Mouse (Mus musculus) cerebellum, postnatal 36 days (tissue): ENCODE results near the gene Rnf169.
"Not testable (repeated sequence)": the region's sequence is repeated elsewhere in the genome, so short reads cannot be mapped to it uniquely, and the experiment has no call there.

ENCODE experiments used
- DNase-seq, 2 experiments: peaks; one replicate each; pipeline ENCODE4 v3.0.0; 2021 to 2022; ENCODE audit warnings: mixed read lengths in 2 of 2

The Rnf169 gene

DNA sequence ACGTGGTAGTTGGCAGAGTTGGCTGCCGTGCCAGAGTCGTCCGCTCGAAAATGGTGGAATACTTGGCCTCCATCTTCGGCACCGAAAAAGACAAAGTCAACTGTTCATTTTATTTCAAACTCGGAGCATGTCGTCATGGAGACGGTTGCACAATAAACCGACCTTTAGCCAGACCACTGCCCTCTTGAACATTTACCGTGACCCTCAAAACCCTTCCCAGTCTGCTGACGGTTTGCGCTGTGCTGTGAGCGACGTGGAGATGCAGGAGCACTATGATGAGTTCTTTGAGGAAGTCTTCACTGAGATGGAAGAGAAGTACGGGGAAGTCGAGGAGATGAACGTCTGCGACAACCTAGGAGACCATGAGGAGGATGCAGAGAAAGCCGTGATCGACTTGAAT, 35.2 kb downstream of the Rnf169 start:
- not testable (repeated sequence) for DNase-seq

DNA sequence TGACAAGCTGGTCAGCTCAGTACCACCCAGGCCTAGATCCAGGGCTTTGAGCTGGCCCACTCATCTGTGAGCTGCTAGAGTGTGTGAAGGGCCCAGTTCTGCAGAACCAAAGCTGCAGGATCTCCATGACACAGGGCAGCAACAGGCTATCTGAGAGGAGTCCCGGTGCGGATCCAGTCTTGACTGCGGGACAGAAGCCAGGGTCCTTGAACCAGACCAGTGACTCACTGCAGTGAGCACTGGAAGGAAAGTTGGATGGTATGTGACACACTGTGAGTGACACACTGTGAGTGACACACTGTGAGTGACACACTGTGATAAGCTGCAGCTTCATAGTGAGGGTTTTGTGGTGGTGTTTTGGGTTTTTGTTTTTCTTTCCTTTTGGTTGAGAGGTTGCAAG, 35.7 kb downstream of the Rnf169 start:
- no peak for DNase-seq

DNA sequence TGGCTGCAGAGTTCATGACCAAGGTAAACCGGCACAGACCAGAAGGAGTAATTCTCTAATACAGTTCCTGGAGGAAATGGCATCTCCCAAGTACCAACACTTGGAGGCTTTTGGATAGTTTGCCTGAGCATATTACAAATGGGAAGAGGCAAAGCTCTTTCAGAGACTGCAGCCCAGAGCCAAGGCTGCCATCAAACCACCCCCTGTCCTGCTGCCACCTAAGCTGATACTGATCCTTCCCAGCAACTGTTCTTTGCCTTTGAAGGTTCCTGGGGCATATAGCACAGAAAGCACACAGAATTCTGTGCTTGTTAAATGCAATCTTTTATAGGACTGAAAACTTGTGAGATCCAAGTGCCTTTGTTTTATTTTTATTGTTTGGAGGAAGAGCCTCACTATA, 39.6 kb downstream of the Rnf169 start:
- no peak for DNase-seq

DNA sequence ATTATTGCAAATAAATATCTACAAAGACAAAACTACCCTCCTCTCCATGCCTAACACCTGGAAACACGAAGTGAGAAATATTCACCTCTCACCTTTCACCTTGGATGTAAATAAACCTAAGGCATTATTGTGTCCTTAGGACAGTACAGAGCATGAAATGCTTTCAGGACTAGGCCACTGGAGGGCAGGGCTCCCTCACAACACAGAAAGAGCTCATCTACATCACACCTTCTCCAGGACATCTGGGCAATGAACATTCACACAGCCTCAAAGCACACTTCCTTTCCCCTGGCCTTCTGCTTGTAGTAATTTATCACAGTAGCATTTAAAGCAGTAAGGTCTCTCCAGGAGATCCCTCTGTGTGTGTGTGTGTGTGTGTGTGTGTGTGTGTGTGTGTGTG, 44.5 kb downstream of the Rnf169 start:
- DNase-seq: peak; percentile 27 to 34

DNA sequence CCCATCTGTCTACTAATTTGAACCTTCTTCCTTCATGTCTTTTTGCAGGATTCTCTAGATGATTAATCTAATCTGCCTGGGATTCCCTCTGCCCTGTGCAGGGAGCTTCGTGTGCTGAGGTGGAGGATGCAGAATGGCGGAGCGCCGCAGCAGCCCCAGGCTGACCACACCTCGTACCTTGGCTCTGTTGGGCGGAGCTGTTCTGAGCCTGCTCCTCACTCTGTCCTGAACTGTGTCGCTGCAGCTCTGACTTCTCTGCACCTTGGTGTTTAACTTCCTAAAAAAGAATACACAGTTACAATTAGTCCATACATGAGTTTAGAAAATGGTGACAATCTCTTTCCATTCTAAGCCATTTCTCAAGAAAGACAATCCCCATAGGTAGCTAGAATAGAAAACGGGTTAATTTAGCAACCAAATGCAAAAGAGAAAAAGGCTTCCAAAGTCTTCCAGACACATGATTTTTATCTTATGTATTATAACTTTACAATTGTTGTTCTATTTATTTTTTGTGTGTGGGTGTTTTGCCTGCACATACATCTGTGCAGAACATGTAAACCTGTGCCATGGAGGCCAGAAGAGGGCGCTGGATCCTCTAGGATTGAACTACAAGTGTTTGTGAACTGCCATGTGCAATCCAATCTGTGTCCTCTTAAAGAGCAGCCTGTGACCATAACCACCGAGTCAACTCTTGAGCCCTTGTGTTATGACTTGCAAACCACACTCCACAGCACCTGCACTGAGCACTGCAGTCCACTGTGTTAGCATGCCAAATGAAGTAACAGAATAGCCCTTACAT, 53.1 kb downstream of the Rnf169 start:
- peak; percentile 77 to 82 for DNase-seq

DNA sequence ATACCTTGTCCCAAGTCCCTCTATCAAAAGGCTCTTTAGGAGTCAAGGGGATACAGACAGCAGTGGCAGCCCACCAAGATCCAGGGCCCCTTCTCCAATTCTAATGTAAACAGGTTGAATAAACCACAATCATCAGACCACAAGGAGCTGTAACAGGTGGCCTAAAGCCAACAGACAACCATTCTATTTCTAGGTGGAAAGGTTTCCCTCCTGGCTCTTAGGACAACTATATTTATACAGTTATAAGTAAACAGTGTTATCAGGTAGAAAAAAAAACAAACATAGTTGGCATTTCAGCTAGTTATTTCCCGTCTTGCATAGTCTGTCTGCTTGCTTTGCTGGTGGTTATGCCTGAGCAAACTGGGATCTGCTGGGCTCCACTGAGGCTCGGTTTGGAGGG, 59.8 kb downstream of the Rnf169 start:
- no peak for DNase-seq

DNA sequence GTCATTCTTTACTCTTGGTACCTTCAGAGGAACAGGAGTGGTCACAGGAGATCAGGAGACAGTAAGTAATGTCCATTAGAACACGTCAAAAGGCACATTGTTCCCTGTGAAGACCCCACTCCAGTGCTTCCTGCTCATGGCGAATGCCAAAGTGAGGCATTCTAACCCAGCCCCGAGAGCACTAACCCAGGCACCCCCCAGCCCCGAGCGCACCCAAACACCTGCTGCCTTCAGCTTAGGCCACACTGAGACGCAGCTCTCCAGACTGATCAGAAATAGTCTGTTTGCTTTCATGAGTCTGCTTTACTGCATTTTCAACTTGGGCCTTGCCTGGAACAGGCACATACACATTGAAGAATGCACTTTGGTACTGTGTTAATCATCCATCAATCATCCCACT, 60.3 kb downstream of the Rnf169 start:
- no peak for DNase-seq

DNA sequence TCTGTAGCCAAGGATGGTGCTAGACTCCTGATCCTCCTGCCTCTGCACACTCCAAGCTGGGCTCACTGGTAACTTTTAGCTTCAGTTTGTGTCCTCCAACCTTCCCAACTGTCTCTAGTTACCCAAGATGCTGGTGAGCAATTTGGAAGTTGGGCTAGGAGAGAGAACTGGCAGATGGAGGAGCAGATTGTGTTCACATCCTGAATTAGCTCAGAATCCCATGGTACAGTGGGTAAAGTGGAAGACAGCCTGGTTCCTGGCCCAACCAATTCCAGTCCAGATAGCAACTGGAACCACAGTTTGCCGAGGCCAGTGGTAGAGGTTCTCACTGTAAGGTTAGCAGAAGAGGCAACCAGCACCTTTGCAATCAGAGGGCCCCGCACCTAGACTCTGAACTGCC, 61.1 kb downstream of the Rnf169 start:
- DNase-seq: no peak

DNA sequence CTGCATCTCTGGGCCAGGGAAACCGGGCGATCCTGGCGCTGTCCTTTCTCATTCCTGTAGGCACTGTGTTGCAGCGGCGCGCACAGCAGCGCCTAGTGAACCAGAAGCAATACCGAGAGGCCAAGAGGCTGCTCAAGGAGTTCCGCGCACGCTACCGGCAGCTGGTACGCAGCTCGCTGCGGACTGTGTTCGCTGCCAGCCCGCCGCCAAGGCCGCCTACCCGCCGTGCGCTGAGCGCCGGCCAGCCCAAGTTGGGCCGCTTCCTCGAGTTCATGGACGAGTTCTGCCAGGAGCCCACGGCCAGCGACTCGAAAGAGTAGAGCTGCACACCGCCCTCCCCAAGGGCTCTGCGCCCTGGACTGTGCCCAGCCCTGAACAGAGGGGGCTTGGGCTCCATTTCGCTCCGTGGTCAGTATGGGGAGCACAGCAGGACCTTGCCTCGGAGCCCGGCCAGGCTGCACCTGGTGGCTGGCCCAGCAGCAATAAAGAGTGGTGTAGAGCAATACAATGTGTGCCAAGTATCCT, 62.9 kb downstream of the Rnf169 start:
- DNase-seq: peak; percentile 56 to 59

DNA sequence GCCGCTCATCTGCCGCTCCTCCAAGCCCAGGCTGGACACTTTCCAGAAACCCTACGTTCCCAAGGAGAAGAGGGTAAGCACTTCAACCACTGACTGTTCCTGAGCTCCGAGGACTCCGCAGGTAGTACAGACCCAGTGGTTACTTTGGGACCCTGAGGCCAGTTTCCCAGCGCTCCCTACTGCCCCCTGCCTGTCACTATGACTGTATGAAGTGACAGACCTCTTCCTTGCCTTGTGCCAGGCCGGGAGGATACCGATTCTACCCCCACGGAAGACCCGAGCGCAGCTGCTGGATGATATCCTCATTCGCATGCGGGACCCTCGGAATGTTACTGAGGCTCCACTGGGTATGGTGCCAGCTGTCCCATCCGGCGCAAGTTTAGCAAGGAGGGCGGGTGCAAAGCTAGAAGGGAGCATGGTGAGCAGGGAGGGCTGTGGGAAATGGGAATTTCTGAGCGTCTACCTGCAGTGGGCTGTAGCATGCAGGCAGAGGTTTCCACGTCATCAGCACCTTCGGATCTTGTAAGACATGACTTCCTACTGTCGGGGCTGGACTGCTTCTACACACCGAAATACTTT, 63.4 kb downstream of the Rnf169 start:
- DNase-seq: peak; percentile 47 to 51

DNA sequence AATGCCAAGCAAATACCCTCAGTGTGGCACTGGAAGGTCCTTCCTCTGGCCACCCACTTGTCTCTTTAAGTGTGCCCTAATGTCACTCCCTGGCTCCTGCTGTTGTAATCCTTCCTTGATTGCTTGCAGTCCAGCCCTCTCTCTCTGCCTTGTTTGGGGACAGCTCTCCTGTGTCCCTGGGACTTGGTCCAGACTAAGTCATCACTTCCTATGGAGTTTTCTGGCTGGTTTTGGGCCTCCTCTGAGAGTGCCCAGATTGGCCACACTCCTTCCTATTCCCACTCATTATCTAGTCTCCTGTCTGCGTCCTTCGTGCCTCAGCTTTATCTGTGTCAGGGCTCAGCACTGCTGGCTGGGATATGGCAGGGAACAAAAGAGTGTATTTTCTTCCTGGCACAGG, 64.7 kb downstream of the Rnf169 start:
- DNase-seq: no peak

DNA sequence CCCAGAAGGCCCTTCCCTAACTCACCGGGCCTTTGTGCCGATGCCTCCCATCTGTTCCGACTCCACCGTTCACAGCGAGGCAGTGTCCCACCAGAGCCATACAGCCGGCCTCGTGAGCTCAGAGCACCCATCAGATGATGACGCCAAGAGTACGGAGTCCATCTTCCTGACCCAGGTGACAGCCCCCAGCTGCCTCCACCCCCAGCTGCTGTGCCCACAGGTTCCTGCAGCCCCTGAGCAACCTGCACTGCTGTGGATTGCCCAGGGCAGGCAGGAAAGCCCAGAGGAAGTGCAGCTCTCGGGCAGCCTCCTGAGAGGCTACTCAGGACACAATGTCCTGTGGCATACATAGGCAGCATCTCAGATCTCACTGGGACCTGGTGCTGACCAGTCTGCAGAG, 65.9 kb downstream of the Rnf169 start:
- DNase-seq: no peak

DNA sequence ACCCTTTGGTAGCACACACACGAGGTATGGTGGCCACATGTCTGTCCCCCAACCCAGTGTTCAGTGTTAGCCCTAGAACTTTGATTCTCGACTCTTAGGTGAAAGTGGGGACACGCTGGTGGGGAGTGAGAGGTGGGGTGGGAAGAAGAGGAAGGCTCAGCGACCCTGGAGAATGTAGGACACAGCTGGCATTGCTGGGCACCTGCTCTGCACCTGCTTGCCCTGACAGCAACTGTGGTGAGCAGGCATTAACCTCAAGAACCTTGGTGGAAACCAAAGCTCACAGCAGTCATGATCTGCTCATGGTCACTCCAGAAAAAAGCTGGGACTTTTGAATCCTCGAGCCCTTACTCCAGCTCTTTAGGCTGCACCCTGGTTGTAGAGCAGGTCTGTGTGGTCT, 69.2 kb downstream of the Rnf169 start:
- no peak for DNase-seq

DNA sequence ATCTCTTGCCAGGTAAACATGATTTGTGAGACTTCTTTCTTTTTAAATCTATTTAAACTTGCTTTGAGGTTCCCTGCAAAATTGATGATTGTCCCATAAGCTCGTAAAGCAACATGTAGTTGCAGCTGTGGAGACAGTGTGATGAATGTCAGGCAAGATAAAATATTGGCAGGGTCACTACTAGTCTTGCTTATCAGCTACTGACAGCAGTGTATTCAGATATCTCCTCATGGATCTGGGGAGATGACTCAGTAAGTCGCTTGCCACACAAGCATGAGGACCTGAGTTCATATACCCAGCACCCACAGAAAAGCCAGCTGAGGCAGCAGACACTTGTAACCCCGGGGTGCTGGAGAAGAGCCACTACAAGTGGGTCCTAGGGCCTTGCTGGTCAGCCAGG, 72.8 kb downstream of the Rnf169 start:
- no peak for DNase-seq

DNA sequence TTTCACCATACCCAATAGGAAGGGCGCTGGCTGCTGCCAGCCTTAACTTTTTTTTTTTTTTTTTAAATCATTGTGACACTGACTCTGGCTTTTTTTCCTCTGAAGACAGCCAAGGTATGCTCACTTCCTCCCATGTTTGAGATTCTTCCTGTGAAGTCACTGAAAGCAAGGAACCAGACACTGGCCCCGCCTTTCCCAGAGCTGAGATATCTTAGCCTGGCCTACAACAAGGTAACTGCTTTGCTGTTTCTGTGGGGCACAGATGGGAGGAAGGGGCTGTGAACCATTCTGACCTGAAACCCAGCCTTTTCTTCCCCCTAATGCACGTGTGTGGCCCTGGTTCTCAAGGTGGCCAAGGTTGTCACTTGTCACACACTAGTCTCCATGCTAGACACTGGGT, 73.9 kb downstream of the Rnf169 start:
- no peak for DNase-seq

DNA sequence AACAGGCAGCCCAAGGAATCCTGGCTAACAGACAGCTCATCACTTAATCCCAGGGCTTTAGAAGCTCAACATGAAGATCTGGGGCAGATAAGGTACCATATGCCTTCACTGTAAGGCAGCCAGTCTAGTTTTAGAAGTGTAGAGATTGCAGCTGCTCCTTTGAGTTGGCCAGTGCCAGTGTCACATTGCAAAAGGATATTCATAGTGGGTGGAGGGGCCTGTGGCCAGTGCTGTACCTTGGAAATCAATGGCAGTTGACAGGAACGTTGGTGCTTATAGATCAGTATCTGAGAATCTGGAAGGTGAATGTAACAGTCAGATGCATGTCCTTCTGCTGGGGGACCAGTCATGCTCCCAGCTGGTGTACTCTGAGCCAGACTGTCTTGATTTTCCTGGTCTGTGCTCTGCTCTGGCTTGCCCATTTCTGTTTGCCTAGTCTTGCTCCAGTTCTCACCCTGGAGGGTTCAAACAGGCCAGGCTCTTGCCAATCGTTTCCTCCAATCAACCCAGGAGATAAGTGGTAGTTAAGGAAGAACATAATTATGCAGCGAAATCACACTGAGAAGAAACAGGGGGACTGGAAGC, 75.7 kb downstream of the Rnf169 start:
- no peak for DNase-seq

DNA sequence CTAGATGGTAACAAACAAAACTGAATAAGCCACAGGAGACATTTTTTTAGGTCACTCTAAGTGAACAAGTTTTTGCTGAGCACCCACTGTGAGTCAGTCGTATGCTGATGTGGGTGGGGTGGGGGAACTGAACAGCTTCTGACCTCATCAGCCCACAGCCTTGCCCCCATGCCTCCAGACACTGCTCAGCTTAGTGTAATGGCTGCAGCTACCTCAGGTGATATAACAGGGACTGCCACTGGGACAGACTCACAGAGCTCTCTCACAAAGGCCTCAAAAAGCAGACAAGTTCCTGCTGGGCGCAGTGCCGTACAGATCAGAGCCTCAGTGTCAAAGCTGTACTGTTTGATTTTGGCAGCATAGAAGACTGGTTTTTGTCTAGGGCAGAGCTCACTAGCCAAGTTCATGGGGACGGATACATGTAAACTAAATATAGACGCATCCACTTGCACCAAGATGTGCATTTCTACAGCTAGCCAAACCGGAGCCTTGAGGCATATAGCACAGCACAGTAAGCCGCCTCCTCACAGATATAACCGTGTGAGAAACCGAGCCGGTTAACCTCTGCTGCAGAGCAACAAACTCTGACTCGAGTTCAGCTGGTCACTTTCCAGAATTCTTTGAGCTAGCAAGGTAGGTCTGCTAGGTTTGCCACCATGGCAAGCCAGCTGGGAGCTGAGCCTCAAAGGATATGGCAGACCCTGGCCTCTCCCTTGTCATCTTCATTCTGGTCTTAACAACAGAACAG, 77.2 kb downstream of the Rnf169 start:
- no peak for DNase-seq

DNA sequence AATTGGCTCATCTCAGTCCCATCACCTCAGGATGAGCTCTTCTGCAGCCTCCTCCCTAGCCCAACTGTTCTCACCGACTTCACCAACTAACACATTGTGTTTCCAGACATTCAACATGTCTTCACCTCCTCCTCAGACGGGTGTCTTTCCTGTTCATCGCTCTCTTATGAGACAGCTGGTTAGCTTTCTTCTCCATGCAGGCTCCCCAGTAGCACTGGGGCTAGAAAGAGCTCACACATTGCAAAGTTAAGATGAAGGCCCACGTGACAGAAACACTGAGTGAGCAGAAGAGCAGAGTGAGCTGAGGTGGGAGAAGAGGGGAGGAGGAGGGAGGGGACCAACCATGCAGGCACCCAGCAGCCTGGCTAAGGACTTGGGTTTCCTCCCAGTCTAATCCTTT, 78.0 kb downstream of the Rnf169 start:
- DNase-seq: no peak

DNA sequence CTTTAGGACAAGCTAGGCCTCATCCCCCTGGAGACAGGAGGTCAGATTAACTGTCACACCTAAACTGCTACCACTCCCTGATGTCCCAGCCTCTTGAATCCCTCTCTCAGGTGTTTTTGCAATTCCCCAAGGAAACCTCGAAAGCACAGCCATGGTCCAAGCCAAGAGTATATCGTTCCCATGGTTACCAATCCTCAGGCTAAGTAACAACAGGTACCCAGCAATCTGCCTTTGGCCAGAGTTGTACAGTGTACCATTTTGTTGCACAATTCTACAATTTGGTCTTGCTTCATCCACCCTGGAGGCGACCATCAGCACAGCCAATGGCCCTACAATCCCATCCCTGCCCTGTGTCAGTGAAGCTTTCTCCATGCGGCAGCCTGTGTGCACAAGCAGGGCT, 83.3 kb downstream of the Rnf169 start:
- DNase-seq: no peak

DNA sequence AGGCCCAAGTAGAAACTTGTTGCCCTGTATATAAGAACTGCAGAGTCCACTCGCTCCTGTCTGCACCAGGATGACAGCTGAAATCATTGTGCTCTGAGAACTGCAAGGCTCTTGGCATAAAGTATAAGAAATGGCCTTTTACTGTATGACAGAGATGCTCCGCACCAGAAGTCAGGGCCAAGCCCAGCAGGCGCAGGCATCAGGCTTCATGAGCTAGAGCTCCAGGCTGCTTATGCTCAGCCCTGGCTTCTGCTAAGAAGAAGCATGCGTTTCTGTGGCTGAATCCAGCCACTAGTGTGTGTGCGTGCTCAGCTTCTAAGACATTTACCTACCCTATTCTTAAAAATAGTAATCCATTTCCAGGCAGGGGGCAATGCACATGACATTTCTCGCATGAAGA, 85.8 kb downstream of the Rnf169 start:
- DNase-seq: no peak

DNA sequence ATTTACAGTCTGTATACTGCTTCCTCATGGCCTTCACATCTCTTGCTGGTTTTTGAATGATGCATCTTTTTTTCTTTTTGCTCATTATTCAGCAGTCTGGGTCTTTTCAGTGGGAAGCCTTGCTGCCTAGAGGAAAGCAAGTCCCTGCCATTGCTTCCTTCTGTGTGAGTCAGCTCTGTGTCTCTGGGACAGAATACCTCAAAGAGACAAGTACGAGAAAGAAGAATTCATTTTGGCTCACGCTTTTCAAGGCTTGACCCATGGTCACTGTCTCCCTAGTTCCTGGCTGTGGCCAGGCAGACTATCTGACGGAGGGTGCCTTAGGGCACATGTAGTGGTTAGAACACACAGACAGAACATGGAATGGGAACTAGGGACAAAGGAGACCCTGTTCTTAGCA, 86.3 kb downstream of the Rnf169 start:
- DNase-seq: no peak

DNA sequence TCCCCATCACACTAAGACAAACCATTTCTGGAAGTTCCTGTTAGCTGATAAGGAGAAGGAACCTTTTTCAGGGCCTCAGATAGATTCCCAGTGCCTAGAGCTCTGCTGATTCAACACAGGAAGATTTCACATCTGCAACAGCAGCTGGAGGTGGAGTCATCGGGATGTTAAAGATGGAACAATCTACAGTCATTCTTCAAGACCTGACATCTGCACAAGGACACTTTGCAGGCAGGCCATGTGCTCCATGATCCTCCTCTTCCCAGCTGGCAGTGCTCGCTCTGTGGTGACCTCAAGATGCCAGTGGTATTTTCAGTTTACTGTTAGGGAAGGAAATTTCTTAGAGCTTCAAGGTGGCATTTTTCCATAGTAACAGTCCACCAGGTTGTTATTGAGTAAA, 87.9 kb downstream of the Rnf169 start:
- DNase-seq: no peak

DNA sequence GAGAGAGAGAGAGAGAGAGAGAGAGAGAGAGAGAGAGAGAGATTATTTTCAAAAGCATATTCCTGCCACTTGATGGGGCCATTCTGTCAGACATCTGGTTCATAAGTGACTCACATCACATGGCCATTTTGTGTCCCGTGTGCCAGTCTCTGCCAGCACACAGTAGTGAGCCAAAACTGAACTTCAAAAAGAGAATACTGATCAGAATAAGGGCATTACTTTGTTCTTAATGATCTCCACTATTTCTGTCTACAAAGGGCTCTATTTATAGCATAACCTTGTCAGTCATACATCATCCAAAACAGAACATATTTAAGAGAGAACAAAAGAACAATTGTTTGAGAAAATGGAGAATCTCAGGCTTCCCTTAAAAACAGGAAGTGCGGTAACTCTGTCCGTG, 88.8 kb downstream of the Rnf169 start:
- DNase-seq: no peak
